Comparison of ENCODE assay signal across 27 mouse cellular contexts in genomic region chr9:4020093-4020492, GRCm38 (mm10).
"Had no signal": no experiment of that assay in that cellular context is flagged by ENCODE, and none has a peak within 500 bp of the region (broad histone marks: within the 10 kb centered on the region; RNA-seq: fewer than 3 reads in every experiment).

No protein-coding gene starts in this region.

- H3K4me3 ChIP-seq: gastrocnemius, adult 2 months; heart, embryonic 10.5 days; heart, embryonic 13.5 days; heart, embryonic 15.5 days; hindbrain, embryonic 13.5 days; hindbrain, embryonic 15.5 days; kidney, embryonic 15.5 days; limb, embryonic 13.5 days; limb, embryonic 15.5 days; liver, embryonic 12.5 days had no signal

- H3K4me1 ChIP-seq: heart, embryonic 10.5 days; heart, embryonic 13.5 days; heart, embryonic 15.5 days; hindbrain, embryonic 13.5 days; hindbrain, embryonic 15.5 days; kidney, embryonic 15.5 days; limb, embryonic 13.5 days; limb, embryonic 15.5 days; liver, embryonic 12.5 days had no signal

- H3K36me3 ChIP-seq: heart, embryonic 10.5 days; heart, embryonic 13.5 days; heart, embryonic 15.5 days; hindbrain, embryonic 13.5 days; hindbrain, embryonic 15.5 days; kidney, embryonic 15.5 days; limb, embryonic 13.5 days; limb, embryonic 15.5 days; liver, embryonic 12.5 days had no signal

- DNase-seq: gastrocnemius, adult 2 months; gastrocnemius, postnatal 10 days; gastrocnemius, postnatal 25 days; heart, adult 18-20 months; heart, postnatal 14 days; heart, postnatal 36 days; kidney, adult 11 months; kidney, adult 2 months; kidney, adult 9 months; kidney, postnatal 14 days; kidney, postnatal 36 days; layer of hippocampus, adult 9-11 months; layer of hippocampus, postnatal 36 days; left cerebral cortex, postnatal 4 days had no signal

- H3K27me3 ChIP-seq: heart, embryonic 13.5 days; heart, embryonic 15.5 days; hindbrain, embryonic 13.5 days; hindbrain, embryonic 15.5 days; kidney, embryonic 15.5 days; limb, embryonic 13.5 days; limb, embryonic 15.5 days; liver, embryonic 12.5 days had no signal

- H3K27ac ChIP-seq: gastrocnemius, adult 2 months; heart, embryonic 10.5 days; heart, embryonic 13.5 days; heart, embryonic 15.5 days; hindbrain, embryonic 13.5 days; hindbrain, embryonic 15.5 days; hindbrain, postnatal 0 days; kidney, embryonic 15.5 days; kidney, postnatal 0 days; limb, embryonic 13.5 days; limb, embryonic 15.5 days; liver, embryonic 12.5 days; liver, embryonic 14.5 days had no signal

- H3K4me2 ChIP-seq: heart, embryonic 13.5 days; heart, embryonic 15.5 days; hindbrain, embryonic 13.5 days; hindbrain, embryonic 15.5 days; kidney, embryonic 15.5 days; limb, embryonic 13.5 days; limb, embryonic 15.5 days; liver, embryonic 12.5 days had no signal

- H3K9me3 ChIP-seq: heart, embryonic 10.5 days; heart, embryonic 13.5 days; heart, embryonic 15.5 days; hindbrain, embryonic 13.5 days; hindbrain, embryonic 15.5 days; limb, embryonic 13.5 days; limb, embryonic 15.5 days had no signal

- ATAC-seq: hindbrain, postnatal 0 days; intestine, embryonic 16.5 days; liver, embryonic 12.5 days had no signal

- H3K9ac ChIP-seq: heart, embryonic 13.5 days; heart, embryonic 15.5 days; hindbrain, embryonic 13.5 days; hindbrain, embryonic 15.5 days; kidney, embryonic 15.5 days; limb, embryonic 13.5 days; limb, embryonic 15.5 days; liver, embryonic 12.5 days; liver, embryonic 14.5 days had no signal
